Mouse (Mus musculus): ENCODE data around the gene Gm14862.

- TF ChIP-seq CTCF (IDR thresholded peaks at IDR 0.05; ENCODE audit: low read depth) (no peak), EP300 (optimal IDR thresholded peaks at IDR 0.05) (no peak)
These were observed 16.8 kb upstream of the Gm14862 start for GRCm38 (mm10) chrX:9273377-9274002.
